Mouse (Mus musculus): ENCODE data around the gene Wdr83. TPM values are rescaled to one million over a fixed set of nuclear protein-coding genes. Genes with fewer than 3 reads are reported as not detected.

Wdr83 gene
- total RNA-seq, 4 experiments from 2014 or later = 20.1 to 32.5 (median 26.4) TPM

DNA sequence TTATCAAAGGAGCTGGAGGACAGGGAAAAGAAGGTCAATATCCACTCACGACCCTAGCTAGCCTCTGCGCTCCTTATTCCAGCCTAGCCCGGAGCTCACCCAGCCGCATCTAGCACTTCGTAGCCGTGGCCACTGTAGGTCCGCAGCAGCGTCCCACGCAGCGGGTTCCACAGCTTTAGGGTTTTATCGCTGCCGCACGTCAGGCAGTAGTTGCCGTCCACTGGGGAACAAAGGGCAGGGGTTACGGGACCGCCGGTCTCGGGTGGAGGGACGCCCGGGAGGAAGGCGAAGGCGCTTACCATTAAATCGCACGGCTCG, 933 bp downstream of the Wdr83 start:
- no peak for DNase-seq (ENCODE audit: low spot score in 2 of 2)

- DNase-seq (ENCODE audit: low spot score in 2 of 2) = peak; percentile 69 to 83
Observed at GRCm38 (mm10) chr8:85076993-85077392, 4.1 kb downstream of the Wdr83 start.

DNA sequence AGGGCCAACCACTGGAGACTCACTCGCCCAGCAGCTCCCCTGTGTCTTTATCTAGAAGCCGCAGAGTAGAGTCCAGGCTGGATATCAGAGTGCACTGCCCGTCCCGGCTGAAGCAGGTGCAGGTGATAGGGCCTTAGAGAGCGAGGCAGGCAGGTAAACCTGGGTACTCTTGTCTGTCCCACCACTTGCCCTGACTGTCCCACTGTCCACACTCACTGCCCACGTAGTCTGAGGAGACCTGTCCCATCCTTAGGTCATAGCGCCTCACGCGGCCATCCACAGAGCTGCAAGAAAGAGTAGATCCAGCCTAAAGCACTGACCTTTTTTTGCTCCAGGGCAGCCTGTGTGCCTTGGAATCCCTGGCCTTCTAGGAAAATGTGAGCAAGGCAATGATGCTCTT, 5.1 kb downstream of the Wdr83 start:
- DNase-seq (ENCODE audit: low spot score in 2 of 2) = no peak

GRCm38 (mm10) chr8:85074617-85075016, 6.5 kb downstream of the Wdr83 start:
- no peak for DNase-seq (ENCODE audit: low spot score in 2 of 2)

DNA sequence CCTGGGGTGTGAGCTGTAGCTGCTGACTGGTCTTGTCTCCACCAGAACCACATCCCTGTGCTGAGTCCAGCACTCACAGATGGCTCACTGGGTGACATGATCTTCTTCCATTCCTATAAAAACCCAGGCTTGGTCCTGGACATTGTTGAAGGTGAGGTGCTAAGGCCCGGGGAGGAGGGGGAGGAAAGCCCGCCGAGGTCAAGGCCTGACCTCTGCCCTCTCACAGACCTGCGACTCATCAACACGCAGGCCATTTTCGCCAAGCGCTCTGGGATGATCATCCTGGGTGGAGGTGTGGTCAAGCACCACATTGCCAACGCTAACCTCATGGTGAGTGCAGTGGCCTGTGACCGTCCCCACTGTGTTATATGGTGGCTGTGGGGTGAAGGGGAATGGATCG, 6.9 kb downstream of the Wdr83 start:
- no peak for DNase-seq (ENCODE audit: low spot score in 2 of 2)

DNA sequence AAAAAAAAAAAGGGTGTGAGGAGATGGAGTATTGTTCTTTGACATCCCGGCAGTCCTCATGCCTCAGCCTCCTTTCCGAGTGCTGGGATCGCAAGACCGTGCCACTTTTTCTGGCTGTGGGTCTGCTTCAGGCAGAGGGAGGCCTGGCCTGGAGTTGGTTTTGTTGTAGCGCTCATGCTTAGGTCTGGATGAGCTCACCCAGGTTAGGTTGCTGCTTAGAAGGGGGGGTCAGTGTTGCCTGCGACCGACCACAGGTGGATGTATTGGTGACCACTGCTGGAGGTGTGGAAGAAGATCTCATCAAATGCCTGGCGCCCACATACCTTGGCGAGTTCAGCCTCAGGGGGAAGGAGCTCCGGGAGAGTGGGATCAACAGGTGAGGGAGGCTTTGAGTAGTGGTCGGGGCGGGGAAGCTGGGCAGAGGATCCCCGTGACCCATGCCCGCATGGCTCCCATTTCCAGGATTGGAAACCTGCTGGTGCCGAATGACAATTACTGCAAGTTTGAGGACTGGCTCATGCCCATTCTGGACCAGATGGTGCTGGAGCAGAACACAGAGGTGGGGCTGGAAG, 8.0 kb downstream of the Wdr83 start:
- DNase-seq (ENCODE audit: low spot score in 2 of 2) = no peak

GRCm38 (mm10) chr8:85072364-85072929, 8.7 kb downstream of the Wdr83 start:
- no peak for DNase-seq (ENCODE audit: low spot score in 2 of 2)

GRCm38 (mm10) chr8:85071514-85072281, 9.4 kb downstream of the Wdr83 start, which contains the start of gene Dhps:
Gene Dhps (plus strand): TSS chr8:85071757.
- DNase-seq (ENCODE audit: low spot score in 2 of 2) = peak; percentile 88 to 93

GRCm38 (mm10) chr8:85071041-85071440, 10.1 kb downstream of the Wdr83 start:
- no peak for DNase-seq (ENCODE audit: low spot score in 2 of 2)

GRCm38 (mm10) chr8:85067982-85068381, 13.1 kb downstream of the Wdr83 start, which contains the start of gene Gm5741:
Gene Gm5741 (minus strand): TSS chr8:85067982.
- DNase-seq (ENCODE audit: low spot score in 2 of 2) = no peak

GRCm38 (mm10) chr8:85067155-85067554, 14.0 kb downstream of the Wdr83 start:
- DNase-seq (ENCODE audit: low spot score in 2 of 2) = no peak

DNA sequence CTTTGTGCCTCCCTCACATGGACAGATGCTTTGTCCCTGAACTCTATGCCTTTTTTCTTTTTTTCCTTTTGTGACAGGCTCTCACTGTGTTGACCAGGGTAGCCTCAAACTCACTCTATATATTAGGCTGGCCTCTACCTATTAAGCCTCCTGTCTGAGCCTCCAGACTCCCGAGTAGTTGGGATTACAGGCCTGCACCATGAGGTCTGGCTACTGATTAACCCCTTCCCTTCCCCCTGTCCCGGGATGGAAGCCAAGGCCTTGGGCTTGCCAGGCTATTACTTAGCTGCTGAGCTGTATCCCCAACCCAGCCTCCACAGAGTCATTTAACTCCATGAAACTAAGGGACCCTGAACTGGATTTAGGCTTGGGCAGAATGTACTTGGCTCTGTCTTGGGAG, 15.9 kb downstream of the Wdr83 start:
- no peak for DNase-seq (ENCODE audit: low spot score in 2 of 2)

- DNase-seq (ENCODE audit: low spot score in 2 of 2) = no peak
Observed at GRCm38 (mm10) chr8:85062603-85063002, 18.5 kb downstream of the Wdr83 start.

DNA sequence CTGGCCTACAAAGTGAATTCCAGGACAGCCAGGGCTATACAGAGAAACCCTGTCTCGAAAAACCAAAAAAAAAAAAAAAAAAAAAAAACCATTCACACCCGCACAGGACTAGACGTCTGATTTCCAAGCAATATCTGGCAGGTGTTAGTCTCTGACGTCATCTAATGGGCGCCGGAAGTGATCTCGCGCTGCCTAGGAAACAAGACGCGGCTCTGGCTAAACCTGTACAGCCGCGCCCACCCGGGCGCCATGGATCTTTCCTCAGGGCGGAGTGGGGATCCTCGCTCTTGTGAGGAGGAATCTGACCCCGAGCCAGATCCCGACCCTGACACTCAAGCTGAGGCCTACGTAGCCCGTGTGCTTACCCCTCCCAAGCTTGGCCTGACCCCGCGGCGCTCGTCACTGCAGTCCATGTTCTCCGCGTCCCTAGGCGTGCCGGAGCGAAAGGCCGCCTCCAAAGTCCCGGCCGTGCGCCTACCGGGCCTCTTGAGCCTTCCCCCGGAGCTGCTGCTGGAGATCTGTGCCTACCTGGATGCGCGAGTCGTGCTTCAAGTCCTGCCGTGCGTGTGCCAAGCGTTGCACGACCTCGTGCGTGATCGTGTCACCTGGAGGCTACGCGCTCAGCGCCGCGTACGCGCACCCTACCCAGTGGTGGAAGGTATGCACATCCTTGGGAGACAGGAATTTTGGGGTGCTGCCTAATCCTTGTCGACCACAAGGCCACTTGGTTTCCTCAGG, 21.1 kb downstream of the Wdr83 start, which contains the start of gene Fbxw9:
Fbxw9 (plus strand) TSS at position 177 of the 738 bp plus-strand sequence.
- DNase-seq (ENCODE audit: low spot score in 2 of 2) = peak; percentile 90 to 92

- no peak for DNase-seq (ENCODE audit: low spot score in 2 of 2)
Observed at GRCm38 (mm10) chr8:85057367-85057766, 23.7 kb downstream of the Wdr83 start.

DNA sequence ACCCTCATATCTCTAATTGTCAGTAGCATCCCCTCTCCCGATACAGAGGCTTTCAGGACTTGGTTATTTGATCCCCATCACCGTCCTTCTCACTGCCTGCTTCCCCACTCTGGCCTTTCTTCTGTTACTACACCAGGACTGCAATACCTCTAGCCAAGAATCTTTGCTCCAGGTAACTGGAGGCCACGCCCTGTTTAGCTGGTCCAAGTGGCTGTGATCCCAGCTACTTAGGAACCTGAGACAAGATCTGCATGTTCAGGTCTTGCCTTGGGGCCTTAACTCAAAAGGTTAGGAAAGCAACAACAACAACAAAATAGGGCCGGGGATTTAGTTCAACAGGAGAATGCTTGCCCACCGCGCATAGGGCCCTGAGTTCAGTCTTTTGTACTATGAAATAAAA, 37.5 kb downstream of the Wdr83 start:
- no peak for DNase-seq (ENCODE audit: low spot score in 2 of 2)

- DNase-seq (ENCODE audit: low spot score in 2 of 2) = peak in 1 of 2 experiments; percentile 47
Observed at GRCm38 (mm10) chr8:85037681-85038531, 43.2 kb downstream of the Wdr83 start.

- no peak for DNase-seq (ENCODE audit: low spot score in 2 of 2)
Observed at GRCm38 (mm10) chr8:85037366-85037680, 43.8 kb downstream of the Wdr83 start.

- peak; percentile 93 to 94 for DNase-seq (ENCODE audit: low spot score in 2 of 2)
Observed at GRCm38 (mm10) chr8:85036718-85037365, 44.3 kb downstream of the Wdr83 start, which contains the start of gene Tnpo2. Gene Tnpo2 (plus strand): TSS chr8:85036915.

- DNase-seq (ENCODE audit: low spot score in 2 of 2) = no peak
Observed at GRCm38 (mm10) chr8:85036381-85036717, 44.8 kb downstream of the Wdr83 start.
